9 mouse cellular contexts compared by ENCODE assay signal in genomic region chr19:43832425-43833069, GRCm38 (mm10). TPM values are rescaled to one million over a fixed set of nuclear protein-coding genes. Genes with fewer than 3 reads are reported as not detected.
A peak's percentile ranks its signal among the peaks of the same experiment; 100 is the strongest.
DNase-seq lines count a peak whose midpoint lies in the region; ATAC-seq and TF ChIP-seq lines count a peak whose summit lies in the region.
"Had no signal": no experiment of that assay in that cellular context is flagged by ENCODE, and none has a peak within 500 bp of the region (broad histone marks: within the 10 kb centered on the region; RNA-seq: fewer than 3 reads in every experiment).

No protein-coding gene starts in this region.

- H3K4me3 ChIP-seq in G1E (ENCODE audit: low read depth, low read length), result no peak overlapping the region
- H3K4me3 ChIP-seq in bone marrow macrophage, adult 2 months (ENCODE audit: insufficient read depth, low read length), result no peak overlapping the region
- H3K4me3 ChIP-seq in embryonic fibroblast, embryonic 13.5 days (ENCODE audit: insufficient read depth, low read length), result no peak overlapping the region
- H3K4me3 ChIP-seq: midbrain, embryonic 12.5 days had no signal

- peak; percentile 37 for DNase-seq in G1E (ENCODE audit: low spot score)
- peak; percentile 64 to 79 for DNase-seq in heart, postnatal 36 days
- peak; percentile 88 to 90 for DNase-seq in layer of hippocampus, postnatal 10 days (ENCODE audit: low spot score in 2 of 2)
- peak; percentile 62 for DNase-seq in lung, postnatal 25 days (ENCODE audit: low spot score)
- DNase-seq in retina, postnatal 7 days (ENCODE audit: low read depth, low spot score), result peak; percentile 72
- peak; percentile 74 for DNase-seq in urinary bladder, postnatal 25 days (ENCODE audit: low spot score)

- H3K9me3 ChIP-seq in G1E (replicated peaks), result no peaks in the 10 kb centered on the region
- H3K9me3 ChIP-seq: midbrain, embryonic 12.5 days had no signal

- intact Hi-C loops in heart, postnatal 36 days (cut with DNase I), result loop anchor here (1.0 to 10.0 kb wide), 4 partner anchors 74 to 232 kb away; partner anchors contain the start of genes Dnmbp and Erlin1

- no peak for ATAC-seq in G1E (ENCODE audit: extremely low read depth, insufficient number of reproducible peaks, low FRiP score, poor library complexity, severe bottlenecking)

- H3K27me3 ChIP-seq in G1E (ENCODE audit: insufficient read depth, low read length), result peaks cover 6% of the 10 kb centered on the region

- TF ChIP-seq CTCF in G1E (IDR thresholded peaks at IDR 0.05; ENCODE audit: low read depth, low read length), result peak; percentile 71
- TF ChIP-seq CTCF in bone marrow macrophage, adult 2 months (IDR thresholded peaks at IDR 0.05; ENCODE audit: low read depth, low read length), result peak; percentile 95
- TF ChIP-seq CTCF in embryonic fibroblast, embryonic 13.5 days (IDR thresholded peaks at IDR 0.05; ENCODE audit: borderline replicate concordance, insufficient read depth, low read length), result peak; percentile 85; the same call in 1 of the 2 replicates

- TF ChIP-seq POLR2A in bone marrow macrophage, adult 2 months (IDR thresholded peaks at IDR 0.05; ENCODE audit: borderline replicate concordance, low read depth, low read length), result no peak
- TF ChIP-seq POLR2A in embryonic fibroblast, embryonic 13.5 days (IDR thresholded peaks at IDR 0.05; ENCODE audit: low read depth, low read length), result no peak

- H3K27ac ChIP-seq in bone marrow macrophage, adult 2 months (ENCODE audit: insufficient read depth, low read depth, low read length), result no peak overlapping the region
- no peak overlapping the region for H3K27ac ChIP-seq in embryonic fibroblast, embryonic 13.5 days (ENCODE audit: insufficient read depth, low read length)
- H3K27ac ChIP-seq: midbrain, embryonic 12.5 days had no signal

- no peaks in the 10 kb centered on the region for H3K4me1 ChIP-seq in G1E (ENCODE audit: insufficient read depth, low read depth, low read length)
- no peaks in the 10 kb centered on the region for H3K4me1 ChIP-seq in bone marrow macrophage, adult 2 months (ENCODE audit: control insufficient read depth, insufficient read depth, low read length)
- H3K4me1 ChIP-seq in embryonic fibroblast, embryonic 13.5 days (ENCODE audit: control insufficient read depth, insufficient read depth, low read length), result no peaks in the 10 kb centered on the region
- H3K4me1 ChIP-seq: midbrain, embryonic 12.5 days had no signal

- H3K36me3 ChIP-seq in G1E (replicated peaks), result no peaks in the 10 kb centered on the region
- H3K36me3 ChIP-seq: midbrain, embryonic 12.5 days had no signal

RNA-seq across cellular contexts. Expression of gene Abcc2, which starts 50.6 kb away (rescaled TPM):
- not detected in 2 replicates for total RNA-seq in G1E (2014; fragmentation: Nextera tagmentation)
- 0.05 and 0.06 TPM in 2 replicates for total RNA-seq in G1E (2017)
- polyA plus RNA-seq in G1E (2012), result under 0.01 TPM in 1 of 2 replicates, not detected in the other
- 0.57 and 0.78 TPM in 2 replicates for polyA plus RNA-seq in bone marrow macrophage, adult 2 months (2012; ENCODE audit: insufficient read depth, insufficient read length, missing spikeins)
- not detected in 2 replicates for polyA plus RNA-seq in embryonic fibroblast, embryonic 13.5 days (2011; ENCODE audit: insufficient read length, low read depth, missing spikeins)
- total RNA-seq in heart, postnatal 36 days (2021), result not detected
- under 1 TPM; 0.07 to 0.18 TPM for total RNA-seq in layer of hippocampus, postnatal 10 days (2021)
- polyA plus RNA-seq: midbrain, embryonic 12.5 days had no signal

Comparison
In these comparisons a context has a peak if more than half of its experiments do, and no peak if none do; other contexts are left out.
1. DNase-seq: peak in every context shown above with its lines; median percentile 89 in layer of hippocampus, postnatal 10 days; 74 in urinary bladder, postnatal 25 days; 72 in retina, postnatal 7 days; 72 in heart, postnatal 36 days; 62 in lung, postnatal 25 days; 37 in G1E.